Mouse (Mus musculus): ENCODE measurements around the gene Ccdc69.

GRCm38 (mm10) chr11:55011440-55011839 lies 66.5 kb downstream of the Ccdc69 start:
- TF ChIP-seq POLR2A (IDR thresholded peaks at IDR 0.05; ENCODE audit: low read depth, low read length) (no peak), CTCF (conservative IDR thresholded peaks at IDR 0.05; ENCODE audit: insufficient read depth, insufficient read length, low read depth, low read length) (no peak)

Data from kidney, adult 2 months (tissue).